ENCODE assay signal across 7 mouse cellular contexts in the genomic region with DNA sequence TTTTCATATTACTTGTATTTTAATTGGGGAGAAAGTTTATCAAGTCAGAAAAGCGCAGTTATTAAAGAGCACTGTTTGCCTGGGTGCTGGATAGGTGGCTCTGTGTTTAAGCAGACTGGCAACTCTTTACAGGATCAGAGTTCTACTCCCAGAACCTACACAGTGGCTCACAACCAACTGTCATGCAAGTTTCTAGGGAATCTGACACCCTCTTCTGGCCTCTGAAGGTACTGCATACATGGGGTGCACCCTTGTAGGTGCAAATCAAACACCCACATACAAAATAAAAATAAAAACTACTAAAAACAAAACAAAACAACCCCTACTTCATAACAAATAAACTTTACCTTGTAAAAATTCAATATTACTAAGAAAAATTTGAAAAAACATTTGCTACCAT.
DNase-seq lines count a peak whose midpoint lies in the region; ATAC-seq and TF ChIP-seq lines count a peak whose summit lies in the region.

No protein-coding gene starts in this region.

- WGBS in hindbrain, postnatal 0 days = 69% methylated on average over 1 of the region's 1 CpGs
- WGBS in hindbrain, embryonic 12.5 days = 63% methylated on average over 1 of the region's 1 CpGs
- WGBS in liver, embryonic 13.5 days (ENCODE audit: insufficient replicate concordance) = 58% methylated on average over 1 of the region's 1 CpGs

- no peaks in the 10 kb centered on the region for H3K36me3 ChIP-seq in hindbrain, postnatal 0 days (ENCODE audit: insufficient read depth, low read length)
- H3K36me3 ChIP-seq in hindbrain, embryonic 12.5 days = no peaks in the 10 kb centered on the region
- no peaks in the 10 kb centered on the region for H3K36me3 ChIP-seq in E14TG2a.4 (ENCODE audit: insufficient read depth, low read length)
- H3K36me3 ChIP-seq in liver, embryonic 13.5 days = no peaks in the 10 kb centered on the region

- H3K4me1 ChIP-seq in hindbrain, postnatal 0 days (ENCODE audit: insufficient read depth, low read length) = no peaks in the 10 kb centered on the region
- no peaks in the 10 kb centered on the region for H3K4me1 ChIP-seq in hindbrain, embryonic 12.5 days
- H3K4me1 ChIP-seq in E14TG2a.4 (replicated peaks; ENCODE audit: low read depth, low read length) = no peaks in the 10 kb centered on the region
- no peaks in the 10 kb centered on the region; the same call in 1 of the 2 replicates for H3K4me1 ChIP-seq in liver, embryonic 13.5 days (replicated peaks)

- no peak overlapping the region for H3K4me3 ChIP-seq in hindbrain, postnatal 0 days (ENCODE audit: low read length)
- no peak overlapping the region for H3K4me3 ChIP-seq in hindbrain, embryonic 12.5 days
- no peak overlapping the region for H3K4me3 ChIP-seq in E14TG2a.4 (replicated peaks; ENCODE audit: low read length)
- H3K4me3 ChIP-seq in liver, embryonic 13.5 days (replicated peaks) = no peak overlapping the region

- H3K27me3 ChIP-seq in hindbrain, postnatal 0 days (ENCODE audit: insufficient read depth, low read length) = no peaks in the 10 kb centered on the region
- H3K27me3 ChIP-seq in hindbrain, embryonic 12.5 days = no peaks in the 10 kb centered on the region
- no peaks in the 10 kb centered on the region for H3K27me3 ChIP-seq in E14TG2a.4 (ENCODE audit: insufficient read depth, low read length)
- no peaks in the 10 kb centered on the region for H3K27me3 ChIP-seq in Patski
- no peaks in the 10 kb centered on the region for H3K27me3 ChIP-seq in liver, embryonic 13.5 days

- in situ Hi-C loops in Patski (cut with MboI; ENCODE audit: low pct_unique_long_range_greater_than_20kb) = loop anchor here (5.0 kb wide), 1 partner anchor 155 kb away; no protein-coding TSS in a partner anchor

- no peak overlapping the region for H3K9ac ChIP-seq in hindbrain, postnatal 0 days (replicated peaks; ENCODE audit: low read length)
- H3K9ac ChIP-seq in hindbrain, embryonic 12.5 days = no peak overlapping the region
- H3K9ac ChIP-seq in liver, embryonic 13.5 days = no peak overlapping the region

- CTCF ChIA-PET in Patski (lab: Charles Lee) = interaction anchor here (1.4 to 1.8 kb wide), 2 partner anchors 10 to 14 kb away, joined by 4 to 9 read pairs; no protein-coding TSS in a partner anchor

- ATAC-seq in hindbrain, postnatal 0 days = no peak
- ATAC-seq in hindbrain, embryonic 12.5 days (ENCODE audit: low FRiP score) = no peak
- no peak for ATAC-seq in Patski
- ATAC-seq in liver, embryonic 13.5 days (ENCODE audit: low read depth) = no peak
- no peak for ATAC-seq in CD4-positive, CD25-positive, alpha-beta regulatory T cell, adult 4 months

- H3K4me2 ChIP-seq in hindbrain, postnatal 0 days (ENCODE audit: low read depth, low read length) = no peak overlapping the region
- no peak overlapping the region for H3K4me2 ChIP-seq in hindbrain, embryonic 12.5 days (replicated peaks)
- no peak overlapping the region for H3K4me2 ChIP-seq in liver, embryonic 13.5 days

- POLR2A ChIA-PET in Patski (lab: Charles Lee) = no interaction called here

- no peaks in the 10 kb centered on the region for H3K9me3 ChIP-seq in hindbrain, postnatal 0 days (ENCODE audit: low read length)
- H3K9me3 ChIP-seq in hindbrain, embryonic 12.5 days (replicated peaks) = no peaks in the 10 kb centered on the region
- H3K9me3 ChIP-seq in E14TG2a.4 (ENCODE audit: low read length) = no peaks in the 10 kb centered on the region
- H3K9me3 ChIP-seq in liver, embryonic 13.5 days (replicated peaks) = no peaks in the 10 kb centered on the region

- no peak overlapping the region for H3K27ac ChIP-seq in hindbrain, postnatal 0 days
- H3K27ac ChIP-seq in hindbrain, embryonic 12.5 days = no peak overlapping the region
- peak overlapping the region; percentile 41; the same call in 1 of the 2 replicates for H3K27ac ChIP-seq in liver, embryonic 13.5 days

- peak; percentile 53 for TF ChIP-seq CTCF in hindbrain, postnatal 0 days (IDR thresholded peaks at IDR 0.05; ENCODE audit: low read depth)
- TF ChIP-seq CTCF in E14TG2a.4 (conservative IDR thresholded peaks at IDR 0.05; ENCODE audit: low read length) (peak; percentile 86), Patski (IDR thresholded peaks at IDR 0.05) (peak; percentile 71)

- no peak for DNase-seq in hindbrain, postnatal 0 days (ENCODE audit: low spot score)
- DNase-seq in Patski (ENCODE audit: low read depth, low spot score) = no peak
- DNase-seq in liver, embryonic 13.5 days = no peak
- no peak for DNase-seq in thymus, postnatal 4 days
